Mouse (Mus musculus) hindbrain, postnatal 0 days (tissue): ENCODE measurements at regions not wholly inside any gene's neighbourhood (a gene's known extent, or its start where the extent isn't known, plus 50 kb on each side); places are given as distances from the start of the nearest gene placed in this dataset.

Experiments used
- ATAC-seq: fragments of 200-750 bp; cut with Nextera tagmentation; 2 replicates; pipeline ENCODE4 v1.8.0; 2017; ENCODE audit warnings: mild to moderate bottlenecking, moderate TSS enrichment, moderate library complexity
- DNase-seq: peaks from one replicate; pipeline ENCODE4 v3.0.0-alpha.2; 2015; ENCODE audit warnings: low spot score
- H3K27ac ChIP-seq: fragments of 300-500 bp; sonication (generic); 2 replicates; pipeline ENCODE4 v1.5.1; 2014; ENCODE audit warnings: mild to moderate bottlenecking
- H3K27me3 ChIP-seq: fragments of 300-500 bp; sonication (generic); 2 replicates; pipeline ENCODE4 v1.6.1; 2014; ENCODE audit warnings: low read length, mixed read lengths; ENCODE audit not compliant: insufficient read depth
- H3K36me3 ChIP-seq: fragments of 300-500 bp; sonication (generic); 2 replicates; pipeline ENCODE4 v1.6.1; 2014; ENCODE audit warnings: low read length, mixed read lengths; ENCODE audit not compliant: insufficient read depth
- H3K4me1 ChIP-seq: fragments of 300-500 bp; sonication (generic); 2 replicates; pipeline ENCODE4 v1.6.1; 2014; ENCODE audit warnings: antibody characterized with exemption, low read length, mixed read lengths; ENCODE audit not compliant: insufficient read depth
- H3K4me2 ChIP-seq: fragments of 300-500 bp; sonication (generic); 2 replicates; pipeline ENCODE4 v1.6.1; 2014; ENCODE audit warnings: low read depth, mild to moderate bottlenecking, low read length, moderate library complexity, mixed read lengths
- H3K4me3 ChIP-seq: fragments of 300-500 bp; sonication (generic); 2 replicates; pipeline ENCODE4 v1.5.1; 2014; ENCODE audit warnings: low read length
- H3K9ac ChIP-seq: fragments of 300-500 bp; sonication (generic); replicated peaks from 2 replicates; pipeline ENCODE4 v1.6.1; 2014; ENCODE audit warnings: mild to moderate bottlenecking, low read length, moderate library complexity, mixed read lengths
- H3K9me3 ChIP-seq: fragments of 300-500 bp; sonication (generic); 2 replicates; pipeline ENCODE4 v1.6.1; 2016; ENCODE audit warnings: low read length, mixed read lengths
- CTCF ChIP-seq: IDR thresholded peaks from 2 replicates; pipeline ENCODE4 v1.5.1; 2016; ENCODE audit warnings: antibody characterized with exemption, control low read depth, low read depth
- WGBS: fragments of 180-500 bp; shearing (Covaris S2); extraction: QIAGEN DNeasy Blood & Tissue Kit; methylation state at CpG from one replicate; pipeline ENCODE4 v1.1.7; 2014; 5-methylcytosine and 5-hydroxymethylcytosine counted together

DNA sequence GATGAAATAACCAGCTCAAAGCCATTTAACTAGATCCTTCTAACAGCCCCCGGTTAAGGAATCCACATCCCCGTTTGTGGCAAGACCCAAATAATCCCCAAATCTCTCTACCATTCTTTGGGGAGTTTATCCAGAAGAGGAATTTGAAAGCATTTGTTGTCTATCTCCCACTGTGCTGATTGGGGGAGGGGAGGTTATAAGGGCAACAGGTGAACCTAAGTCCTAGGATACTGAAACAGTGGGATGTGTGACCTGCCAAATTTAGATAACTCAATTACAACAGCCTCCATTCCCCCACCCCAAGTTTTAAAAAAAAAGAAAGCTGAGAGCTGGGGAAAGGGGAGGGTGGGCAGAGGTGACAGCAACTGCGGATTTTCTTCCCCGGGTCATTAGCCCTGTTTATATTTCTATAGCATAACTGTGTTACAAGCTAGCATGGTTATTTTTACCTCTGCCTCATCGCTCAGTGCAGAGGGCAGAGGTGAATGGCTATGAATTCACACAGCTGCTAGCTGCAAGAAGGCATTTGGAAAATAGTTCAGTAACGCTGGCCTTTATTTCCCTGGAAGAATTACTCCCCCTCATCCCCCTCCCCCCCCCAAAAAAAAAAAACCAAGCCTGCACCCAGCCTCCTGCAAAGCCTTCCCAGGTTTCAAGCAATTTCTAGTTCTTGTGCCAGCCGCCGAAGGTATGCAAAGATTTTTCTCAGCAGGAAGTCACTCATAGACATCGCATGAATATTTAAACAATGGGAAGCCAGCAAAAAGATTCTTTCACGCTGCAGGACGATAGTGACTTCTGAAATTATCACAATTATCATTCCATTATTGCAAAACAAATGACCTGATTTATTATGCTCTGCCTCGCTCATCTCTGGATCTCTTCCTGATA is 388.5 kb upstream of the Acvr2a start:
- no peak for ATAC-seq
- H3K4me1 ChIP-seq = peaks cover 6% of the 10 kb centered on the region
- H3K27ac ChIP-seq = no peak overlapping the region
- H3K9ac ChIP-seq = no peak overlapping the region
- no peak for TF ChIP-seq CTCF
- H3K4me3 ChIP-seq = no peak overlapping the region
- H3K4me2 ChIP-seq = no peak overlapping the region
- H3K36me3 ChIP-seq = no peaks in the 10 kb centered on the region
- H3K27me3 ChIP-seq = no peaks in the 10 kb centered on the region
- WGBS = 17% methylated on average over 12 of the region's 12 CpGs
- no peak for DNase-seq
- H3K9me3 ChIP-seq = no peaks in the 10 kb centered on the region

DNA sequence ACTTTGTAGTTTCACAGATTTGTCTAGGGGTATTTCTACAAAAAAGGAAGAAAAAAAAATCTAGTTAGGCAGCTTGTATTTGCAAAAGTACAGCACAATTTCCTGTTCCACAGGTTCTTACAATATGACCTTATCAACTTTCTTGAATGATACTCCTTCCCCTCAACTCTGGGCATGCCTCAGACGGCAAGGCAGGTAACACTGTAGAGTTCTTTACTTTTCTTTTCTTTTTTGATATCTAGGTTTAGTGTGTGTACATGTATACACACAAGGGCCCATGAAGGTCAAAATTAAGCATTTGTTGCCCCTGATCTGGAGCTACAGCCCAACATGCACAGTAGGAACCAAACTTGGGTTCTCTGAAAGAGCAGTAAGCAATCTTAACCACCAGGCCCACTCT is 381.4 kb upstream of the Acvr2a start:
- Histone ChIP-seq H3K27me3 (no peaks in the 10 kb centered on the region), H3K4me1 (no peaks in the 10 kb centered on the region), H3K4me3 (no peak overlapping the region), H3K27ac (no peak overlapping the region), H3K9me3 (no peaks in the 10 kb centered on the region), H3K4me2 (no peak overlapping the region), H3K9ac (no peak overlapping the region), H3K36me3 (no peaks in the 10 kb centered on the region)
- DNase-seq = no peak
- TF ChIP-seq CTCF = no peak
- WGBS = 95% methylated on average over 1 of the region's 1 CpGs
- no peak for ATAC-seq

DNA sequence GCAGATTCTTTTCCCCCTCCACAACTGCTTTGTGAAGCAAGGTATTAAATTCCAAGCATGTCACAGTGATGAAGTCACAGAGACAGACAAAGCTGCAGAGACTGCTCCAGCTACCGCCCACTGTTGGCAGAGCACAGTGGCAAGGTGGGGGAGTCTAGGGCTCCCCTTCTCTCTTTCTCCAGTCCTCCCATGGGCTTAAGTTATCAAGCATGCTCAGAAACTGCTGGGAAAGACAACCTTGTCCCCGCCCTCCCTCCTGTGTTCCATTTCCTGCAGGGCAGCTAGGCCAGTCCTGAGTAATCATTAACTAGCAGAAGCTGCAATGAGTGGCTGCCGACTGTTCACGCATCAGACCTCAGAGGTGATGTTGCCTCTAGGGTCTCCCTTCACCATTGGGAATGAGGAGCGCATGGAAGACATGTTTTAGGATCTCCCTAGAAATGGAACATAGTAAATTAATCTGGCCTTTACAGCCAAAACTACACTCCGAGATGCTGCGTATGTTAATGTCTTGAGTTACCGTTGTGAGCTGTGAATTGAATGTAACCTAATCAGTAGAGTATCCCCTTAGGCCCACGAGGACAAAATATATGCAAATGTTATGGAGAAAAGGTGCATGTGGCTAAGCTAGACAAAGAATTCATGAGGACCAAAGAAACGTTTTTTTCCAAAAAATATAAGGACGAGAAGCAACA is 372.5 kb upstream of the Acvr2a start:
- 47% methylated on average over 11 of the region's 11 CpGs for WGBS
- Histone ChIP-seq H3K4me1 (no peaks in the 10 kb centered on the region), H3K36me3 (no peaks in the 10 kb centered on the region), H3K4me3 (no peak overlapping the region), H3K4me2 (no peak overlapping the region), H3K9ac (no peak overlapping the region), H3K27ac (no peak overlapping the region), H3K27me3 (no peaks in the 10 kb centered on the region), H3K9me3 (no peaks in the 10 kb centered on the region)
- TF ChIP-seq CTCF = no peak
- no peak for DNase-seq
- ATAC-seq = peak; percentile 35; the same call in 1 of the 2 replicates

DNA sequence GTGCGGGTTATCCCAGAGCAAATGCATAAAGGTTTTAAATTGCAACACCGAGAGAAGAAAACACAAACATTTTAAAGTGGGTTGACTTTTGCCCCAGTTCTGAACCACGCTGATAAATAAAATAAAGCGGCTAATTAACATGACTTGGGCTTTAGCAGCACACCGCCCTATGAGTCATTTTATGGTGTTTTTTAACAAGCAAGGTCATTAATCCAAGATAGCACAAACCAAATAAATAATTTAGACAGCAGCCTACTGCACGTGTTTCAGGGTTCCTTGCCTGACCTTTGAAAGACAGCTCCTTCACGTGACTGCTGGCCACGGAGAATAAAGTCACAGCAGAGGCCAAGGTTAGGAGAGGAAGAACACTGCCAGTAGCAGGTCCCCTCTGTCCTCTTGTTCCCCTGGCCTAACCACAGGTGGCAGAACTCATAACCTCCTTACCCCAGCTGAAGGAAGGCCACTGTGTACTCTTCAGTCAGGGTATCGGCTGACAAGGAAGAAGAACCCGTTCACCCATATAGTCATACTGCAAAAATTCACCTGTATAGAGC is 371.8 kb upstream of the Acvr2a start:
- no peak overlapping the region for H3K27ac ChIP-seq
- WGBS = 71% methylated on average over 10 of the region's 10 CpGs
- no peaks in the 10 kb centered on the region for H3K27me3 ChIP-seq
- H3K4me2 ChIP-seq = no peak overlapping the region
- H3K9me3 ChIP-seq = no peaks in the 10 kb centered on the region
- ATAC-seq (0 out of 2 replicates have a peak, but pooled peaks have one; percentile 12), DNase-seq (no peak)
- H3K4me3 ChIP-seq = no peak overlapping the region
- no peaks in the 10 kb centered on the region for H3K4me1 ChIP-seq
- no peaks in the 10 kb centered on the region for H3K36me3 ChIP-seq
- H3K9ac ChIP-seq = no peak overlapping the region
- TF ChIP-seq CTCF = no peak

DNA sequence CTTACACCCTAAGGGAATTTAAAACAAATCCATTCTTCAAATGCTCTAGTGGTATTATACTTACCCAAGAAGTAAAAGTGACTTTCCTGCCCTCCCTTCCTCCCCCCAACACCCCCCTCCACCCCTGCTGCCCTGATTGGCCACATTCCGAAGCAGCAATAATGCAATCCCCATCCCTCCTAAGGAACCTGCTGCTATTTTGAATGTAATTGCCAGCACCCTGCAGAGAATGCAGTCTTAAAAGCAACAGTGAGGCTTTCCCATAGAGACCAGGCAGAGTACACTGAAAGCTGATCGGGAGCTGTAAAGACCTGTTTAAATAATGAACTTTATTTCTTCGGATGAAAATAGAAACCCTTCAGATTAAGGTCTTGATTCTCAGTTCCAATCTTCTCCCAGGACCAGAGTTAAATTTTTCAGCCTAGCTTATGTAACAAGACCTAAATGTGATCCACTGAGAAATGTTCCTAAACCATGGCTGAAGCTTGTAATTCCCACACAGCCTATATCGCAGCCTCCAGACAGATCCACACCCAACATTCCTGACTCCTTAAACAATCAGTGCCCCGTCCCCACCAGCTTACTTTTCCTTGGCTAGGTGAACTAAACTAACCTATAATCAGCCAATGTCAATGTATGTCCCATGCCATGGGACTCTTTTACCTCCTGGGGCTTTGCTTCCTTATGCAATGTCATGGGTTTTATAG is 367.9 kb upstream of the Acvr2a start:
- Histone ChIP-seq H3K27me3 (no peaks in the 10 kb centered on the region), H3K27ac (no peak overlapping the region), H3K4me2 (no peak overlapping the region), H3K36me3 (no peaks in the 10 kb centered on the region), H3K4me3 (no peak overlapping the region), H3K4me1 (no peaks in the 10 kb centered on the region), H3K9ac (no peak overlapping the region), H3K9me3 (no peaks in the 10 kb centered on the region)
- no peak for ATAC-seq
- no peak for DNase-seq
- no peak for TF ChIP-seq CTCF
- 15% methylated on average over 5 of the region's 5 CpGs for WGBS

DNA sequence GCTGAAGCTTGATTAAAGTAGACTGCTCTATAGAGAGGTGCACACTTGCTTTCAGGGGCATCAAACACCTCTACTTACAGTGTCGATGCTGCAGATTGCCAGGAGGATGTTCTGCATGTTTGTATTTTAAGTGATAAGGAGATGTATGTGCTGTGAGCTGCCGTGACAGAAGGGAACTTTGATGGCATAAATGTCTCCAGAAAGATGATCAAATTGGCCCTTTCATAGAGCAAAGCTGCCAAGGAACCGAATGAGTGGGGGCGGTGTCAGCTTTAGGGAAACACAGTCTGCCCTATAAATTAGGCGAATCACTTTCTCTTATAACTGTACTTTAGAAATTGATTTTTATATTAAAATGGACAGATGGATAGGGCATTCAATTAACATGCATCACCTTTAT is 367.3 kb upstream of the Acvr2a start:
- Histone ChIP-seq H3K36me3 (no peaks in the 10 kb centered on the region), H3K27ac (no peak overlapping the region), H3K9ac (no peak overlapping the region), H3K27me3 (no peaks in the 10 kb centered on the region), H3K4me3 (no peak overlapping the region), H3K4me1 (no peaks in the 10 kb centered on the region), H3K9me3 (no peaks in the 10 kb centered on the region), H3K4me2 (no peak overlapping the region)
- WGBS = 69% methylated on average over 5 of the region's 5 CpGs
- no peak for TF ChIP-seq CTCF
- DNase-seq = no peak
- ATAC-seq = no peak
